Mouse (Mus musculus): ENCODE results near the gene Pcca.

Pcca gene

DNA sequence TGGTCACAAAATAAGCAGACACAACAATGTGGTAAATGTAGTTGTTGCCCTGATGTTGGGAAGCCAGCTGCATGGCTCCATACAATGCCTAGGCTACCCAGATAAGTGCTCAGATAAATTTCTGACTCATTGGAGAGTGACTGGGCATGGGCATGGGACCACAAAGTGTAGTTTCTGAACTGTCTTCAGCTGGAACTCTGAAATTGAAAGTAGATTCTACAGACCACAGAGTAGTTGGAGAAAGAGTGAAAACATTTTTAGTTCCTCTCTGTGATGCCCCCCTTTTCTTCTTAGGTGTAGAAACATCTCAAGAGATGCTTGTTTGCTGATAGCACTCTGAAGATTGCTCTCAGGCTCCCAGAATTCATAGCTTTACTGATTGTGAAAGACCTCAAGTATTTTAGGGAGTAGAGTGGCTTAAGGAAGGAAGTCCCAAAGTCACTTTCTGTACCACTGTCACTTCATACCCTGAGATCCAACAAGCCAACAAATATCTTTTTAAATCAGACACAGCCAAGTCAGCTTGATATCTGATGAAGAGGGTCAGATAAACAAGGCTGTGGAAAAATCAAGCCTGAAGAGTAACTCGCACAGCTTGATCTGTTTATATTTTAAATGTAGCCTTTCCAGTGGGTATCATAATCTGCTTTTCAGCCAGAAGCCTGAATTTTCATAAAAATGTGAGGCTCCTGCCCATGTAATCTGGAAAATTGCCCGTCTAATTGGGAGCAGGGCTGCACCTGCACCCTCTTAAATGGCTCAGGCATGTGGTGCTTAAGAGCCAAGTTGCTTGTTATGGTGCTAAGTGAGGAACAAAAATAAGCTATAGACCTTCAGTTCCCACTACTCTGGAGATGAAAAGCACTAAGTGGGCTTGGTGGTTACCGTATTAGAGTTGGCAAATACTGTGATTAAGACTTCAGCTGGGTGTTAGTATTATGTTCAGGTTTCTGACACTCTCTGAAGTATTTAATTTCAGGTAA lies 214.0 kb downstream of the Pcca start:
- DNase-seq (ENCODE audit: low spot score) = no peak

DNA sequence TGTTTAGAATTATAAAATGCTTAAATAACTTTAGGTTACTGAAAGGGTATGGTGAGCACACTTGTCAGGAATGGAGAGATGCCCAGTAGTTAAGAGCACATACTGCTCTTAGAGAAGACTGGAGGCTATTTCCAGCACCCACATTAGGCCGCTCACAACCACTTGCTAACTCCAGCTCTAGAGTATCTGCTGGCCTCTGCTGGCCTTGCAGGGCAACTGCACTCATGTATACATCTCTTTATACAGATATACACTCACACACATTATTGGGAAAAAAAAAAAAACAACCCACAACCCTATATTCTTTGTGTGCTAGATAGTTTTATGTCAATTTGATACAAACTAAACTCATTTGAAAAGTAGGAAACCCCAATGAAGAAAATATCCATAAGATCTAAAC lies 217.4 kb downstream of the Pcca start:
- no peak for DNase-seq (ENCODE audit: low spot score)

DNA sequence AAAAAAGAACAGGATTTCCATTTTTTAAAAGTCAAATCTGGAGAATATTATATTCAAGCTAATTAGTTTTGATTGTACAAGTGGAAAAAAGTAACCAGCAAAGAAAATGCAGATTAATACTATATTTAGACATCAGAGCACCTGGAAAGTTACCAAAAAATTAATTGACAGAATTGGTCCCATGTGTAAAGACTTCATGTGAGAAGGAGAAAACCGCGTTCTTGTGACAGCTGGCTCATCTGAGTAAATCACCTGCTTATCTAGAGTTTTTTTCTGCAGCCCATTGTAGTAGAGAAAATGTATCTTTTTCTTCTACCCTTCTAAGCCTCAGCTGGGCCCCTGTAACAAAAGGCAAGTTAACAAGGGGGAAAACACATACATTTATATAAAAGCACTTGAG lies 219.2 kb downstream of the Pcca start:
- DNase-seq (ENCODE audit: low spot score) = no peak

DNA sequence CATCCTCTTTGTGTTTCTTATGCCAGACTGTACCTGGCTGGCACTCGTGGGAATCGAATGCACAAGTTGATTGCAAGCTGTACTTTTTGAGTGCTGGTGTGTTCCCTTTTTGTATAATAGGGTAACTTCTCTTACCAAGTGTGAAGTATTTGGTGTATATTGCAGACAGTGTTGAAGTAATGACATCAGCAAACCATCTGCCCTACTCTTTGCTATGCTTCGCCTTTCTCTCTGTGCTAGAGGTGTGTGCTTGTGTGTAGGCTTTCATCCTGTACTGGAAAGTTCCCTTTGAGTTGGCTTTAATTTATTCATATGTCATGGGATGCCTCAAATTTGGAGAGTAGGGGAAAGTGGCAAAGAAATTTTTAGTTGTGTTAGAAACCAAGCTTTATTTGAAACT lies 220.2 kb downstream of the Pcca start:
- DNase-seq (ENCODE audit: low spot score) = no peak

DNA sequence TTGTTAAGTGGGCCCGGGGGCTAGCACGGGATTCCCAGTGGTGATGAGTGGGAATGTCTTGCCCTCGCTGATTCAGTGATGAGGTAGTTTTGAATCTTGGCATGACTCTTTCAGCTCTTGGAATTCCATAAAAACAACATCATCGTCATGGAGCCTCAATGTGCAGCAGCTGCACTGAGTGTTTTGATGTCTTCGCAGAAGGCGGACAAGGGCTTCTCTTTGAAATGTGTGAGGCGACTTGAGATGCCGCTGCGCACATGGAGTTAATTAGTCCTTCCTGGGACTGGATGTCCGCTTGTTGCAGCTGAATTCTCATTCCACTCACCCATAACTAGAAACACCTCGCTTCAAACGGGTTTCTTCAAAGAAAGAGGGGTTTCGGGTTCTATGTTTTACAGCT lies 221.4 kb downstream of the Pcca start:
- DNase-seq (ENCODE audit: low spot score) = no peak

DNA sequence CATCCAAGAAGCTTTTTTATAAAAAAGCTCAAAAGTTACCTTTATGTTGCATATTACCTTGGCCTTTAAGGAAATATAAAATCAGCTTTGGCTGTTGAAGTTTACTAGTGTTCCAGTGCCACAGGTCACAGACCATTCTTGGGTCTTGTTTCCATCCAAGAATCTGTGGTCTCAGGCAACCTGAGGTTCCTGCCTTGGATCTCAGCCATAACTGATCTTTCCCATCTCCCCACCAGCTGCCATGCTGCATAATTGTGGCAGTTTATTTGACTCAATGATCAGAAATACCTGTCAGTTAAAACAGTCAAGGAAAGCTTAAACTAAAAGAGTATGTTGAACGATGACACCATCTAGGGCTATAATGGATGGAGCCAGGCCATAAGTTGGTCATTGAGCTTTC lies 222.5 kb downstream of the Pcca start:
- DNase-seq (ENCODE audit: low spot score) = no peak

DNA sequence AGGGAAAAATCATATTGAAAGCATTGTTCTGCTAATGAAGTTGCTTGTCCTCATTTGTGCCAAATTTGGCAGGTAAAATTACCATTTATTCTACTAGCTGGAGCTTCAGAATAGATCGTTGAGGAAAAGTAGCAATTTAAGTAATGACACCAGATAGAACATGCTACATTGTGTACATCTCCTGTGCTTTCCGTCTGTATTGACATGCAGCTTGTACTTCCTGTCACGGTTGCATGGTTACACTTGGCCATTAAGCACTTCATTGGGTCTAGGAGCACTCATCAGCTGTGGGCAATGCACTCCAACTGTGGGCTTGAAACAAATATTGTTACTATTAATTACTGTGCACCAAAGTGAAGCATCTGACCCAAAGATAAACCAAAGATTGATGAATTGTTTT lies 225.8 kb downstream of the Pcca start:
- DNase-seq (ENCODE audit: low spot score) = no peak

DNA sequence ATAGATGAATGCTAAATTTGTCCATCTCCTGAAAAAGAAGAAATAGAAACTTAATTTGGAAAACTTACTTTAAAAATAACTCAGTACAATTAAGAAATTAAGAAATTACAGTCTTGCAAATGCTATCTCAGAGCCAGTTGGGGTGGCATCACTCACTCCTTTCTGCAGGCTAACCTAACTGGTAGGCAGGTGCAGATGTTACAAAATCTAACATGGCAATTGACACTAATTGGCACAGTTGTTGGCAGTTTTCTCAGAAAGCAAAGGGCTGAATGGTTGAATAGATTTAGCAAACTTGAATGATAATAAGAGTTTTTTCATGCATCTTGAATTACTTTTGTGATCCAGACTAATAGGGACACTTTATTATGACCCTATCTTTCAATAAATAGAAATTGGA lies 226.7 kb downstream of the Pcca start:
- no peak for DNase-seq (ENCODE audit: low spot score)

DNA sequence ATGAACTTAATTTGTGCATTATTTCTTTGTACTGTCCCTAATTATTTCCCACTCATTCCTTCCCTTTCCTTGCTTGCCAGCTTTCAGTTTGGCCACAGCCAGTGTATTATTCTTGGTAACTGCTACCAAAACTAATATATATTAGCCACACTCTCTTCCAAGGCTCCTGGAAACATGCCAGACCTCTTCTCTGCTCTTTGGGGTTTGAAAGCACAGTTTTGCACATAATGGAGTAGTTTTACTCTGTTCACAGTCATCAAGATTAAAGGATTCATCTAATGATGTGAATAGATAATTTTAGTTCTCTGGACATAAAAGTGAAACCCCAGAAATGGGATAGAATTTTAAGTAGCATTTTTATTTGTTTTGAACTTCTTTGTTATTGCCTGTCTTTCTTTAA lies 228.5 kb downstream of the Pcca start:
- no peak for DNase-seq (ENCODE audit: low spot score)

DNA sequence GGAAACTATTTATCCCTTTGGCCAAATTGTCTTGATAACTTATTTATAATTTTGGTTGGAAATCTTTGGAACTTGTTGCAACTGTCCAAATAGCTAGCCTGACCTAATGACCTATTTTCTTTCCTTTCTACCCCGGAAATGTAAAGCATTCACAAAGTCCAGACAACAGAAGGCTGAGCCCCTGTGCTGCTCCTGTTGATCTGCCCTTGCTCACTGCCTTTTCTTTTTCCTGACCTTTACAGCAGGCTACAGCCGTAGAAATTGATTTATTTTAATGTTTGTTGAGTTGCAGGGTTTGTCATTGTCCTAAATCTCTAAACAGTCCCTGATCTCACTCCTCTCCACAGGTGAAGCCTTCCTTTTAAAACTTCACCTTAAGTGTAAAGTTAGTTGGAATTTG lies 231.8 kb downstream of the Pcca start:
- DNase-seq (ENCODE audit: low spot score) = no peak

DNA sequence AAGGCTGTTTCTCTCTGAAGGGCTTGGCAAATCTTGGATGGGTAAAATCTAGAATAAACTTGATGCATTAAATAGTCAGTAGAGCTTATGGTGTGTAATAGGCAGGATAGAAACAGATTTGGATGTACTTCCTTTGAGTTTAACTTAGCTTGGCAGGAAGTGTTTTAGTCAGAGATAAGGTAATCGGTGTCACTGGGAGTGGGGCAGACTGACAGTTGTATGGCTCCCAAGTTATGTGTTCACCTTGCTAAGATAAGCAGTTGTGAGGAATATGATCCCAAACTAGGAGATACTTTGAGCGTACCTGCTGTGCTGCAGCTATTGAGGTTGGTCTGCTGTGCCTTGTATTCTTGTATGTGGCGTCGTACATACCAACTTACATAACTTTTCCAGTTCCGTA lies 232.3 kb downstream of the Pcca start:
- DNase-seq (ENCODE audit: low spot score) = no peak

DNA sequence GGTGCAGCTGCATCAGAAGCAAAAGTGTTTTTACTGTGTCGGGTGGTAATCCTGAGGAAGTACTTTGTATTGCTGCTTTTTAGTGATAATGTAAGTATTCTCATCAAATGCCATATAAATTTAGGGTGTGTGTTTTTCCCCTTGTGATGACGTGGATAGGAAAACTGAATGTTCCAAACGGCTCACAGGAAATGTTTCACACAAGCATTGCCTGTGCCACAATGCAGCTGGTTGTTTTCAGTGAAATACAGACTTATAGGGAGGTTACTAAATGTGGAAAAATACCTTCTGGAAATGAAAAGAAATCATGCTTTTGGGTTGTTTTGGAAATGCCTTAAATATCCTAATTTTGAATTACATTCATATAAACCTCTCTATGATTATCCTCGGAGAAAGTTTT lies 250.6 kb downstream of the Pcca start:
- DNase-seq (ENCODE audit: low spot score) = no peak

DNA sequence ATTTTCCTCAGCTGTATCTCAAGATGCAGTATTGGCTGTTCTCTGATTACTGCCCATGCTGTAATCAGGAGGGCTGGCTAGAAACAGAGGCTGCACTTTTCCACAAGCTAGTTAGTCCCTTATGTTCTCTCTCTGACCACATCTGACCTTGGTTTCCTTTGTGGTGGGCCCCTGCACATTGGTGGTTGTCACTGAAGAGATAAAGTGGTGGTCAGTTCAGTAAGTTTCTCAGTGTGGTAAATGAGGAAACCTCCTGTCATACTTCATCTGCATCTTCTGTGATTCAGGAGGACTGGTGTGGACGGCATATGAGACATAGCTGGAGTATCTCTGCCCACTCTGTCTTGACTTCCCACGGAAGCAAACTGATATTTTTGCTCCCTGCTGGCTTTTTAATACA lies 254.1 kb downstream of the Pcca start:
- no peak for DNase-seq (ENCODE audit: low spot score)

DNA sequence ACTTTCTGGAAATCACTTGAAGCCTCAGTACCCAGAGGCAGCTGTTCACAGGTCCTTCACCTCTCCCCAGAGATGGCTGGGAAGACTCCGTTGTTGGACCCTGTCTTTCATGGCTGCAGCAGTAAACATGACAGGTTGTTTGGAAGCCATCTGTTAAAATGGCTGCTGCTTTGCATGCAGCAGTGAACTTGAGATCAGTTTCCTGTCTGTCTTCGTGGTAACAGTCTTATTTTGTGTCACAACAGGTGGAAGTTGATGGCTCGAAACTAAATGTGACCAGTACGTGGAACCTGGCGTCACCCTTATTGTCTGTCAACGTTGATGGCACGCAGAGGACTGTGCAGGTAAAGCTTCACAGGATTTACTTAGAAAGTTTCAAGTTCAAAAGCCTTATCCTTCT lies 256.0 kb downstream of the Pcca start:
- DNase-seq (ENCODE audit: low spot score) = no peak

DNA sequence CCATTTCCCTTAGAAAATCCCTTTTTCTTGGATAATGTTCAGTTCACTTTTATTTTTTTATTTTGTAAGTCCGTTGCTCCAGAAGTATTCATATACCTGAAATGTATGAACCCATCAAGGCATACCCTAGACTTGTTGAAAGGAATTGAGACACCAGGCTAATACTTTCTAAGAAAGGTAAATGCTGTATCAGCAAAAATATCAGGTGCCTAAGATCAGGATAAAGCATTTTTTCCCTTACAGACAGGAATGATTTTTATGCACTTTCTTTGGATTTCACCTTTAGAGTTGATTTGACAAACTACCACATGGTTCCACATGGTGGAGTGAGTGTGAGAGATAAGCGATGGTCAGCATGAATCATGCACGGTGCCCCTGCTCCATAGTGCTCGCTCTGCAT lies 259.2 kb downstream of the Pcca start:
- DNase-seq (ENCODE audit: low spot score) = no peak

DNA sequence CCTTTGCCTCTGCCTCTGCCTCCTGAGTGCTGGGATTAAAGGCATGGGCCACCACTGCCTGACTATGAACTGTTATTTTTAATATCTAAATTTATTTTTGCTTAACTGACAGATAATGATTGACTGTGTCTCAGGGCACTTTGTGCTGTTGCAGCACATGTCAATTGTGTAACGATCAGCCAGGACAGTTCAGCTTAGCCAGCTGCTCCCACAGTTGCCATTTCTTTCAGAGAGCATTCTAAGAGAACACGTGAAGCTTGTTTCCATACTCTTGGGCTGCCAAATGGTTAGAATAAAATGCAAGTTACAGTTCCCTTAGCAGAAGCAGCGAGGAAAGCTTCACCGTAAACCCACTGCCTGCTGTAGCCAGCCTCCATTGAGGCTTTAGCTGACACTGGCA lies 266.2 kb downstream of the Pcca start:
- no peak for DNase-seq (ENCODE audit: low spot score)

DNA sequence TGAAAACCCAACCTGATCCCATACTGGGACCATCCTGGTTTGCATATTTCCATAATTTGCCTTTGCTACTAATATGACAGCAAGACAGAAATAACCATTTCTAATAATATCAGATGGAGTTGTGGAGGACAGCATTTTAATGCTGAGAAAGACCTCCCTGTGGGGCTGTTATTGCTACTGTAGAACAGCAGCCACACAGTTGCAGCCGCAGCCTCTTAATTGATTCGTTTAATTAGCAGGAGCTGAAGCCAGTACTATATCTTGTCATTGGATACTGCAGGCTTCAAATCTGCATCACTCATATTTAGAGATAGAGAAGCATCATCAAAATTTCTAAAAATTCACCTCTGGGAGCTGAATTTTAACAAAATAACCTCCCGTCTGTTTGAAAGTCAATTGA lies 286.9 kb downstream of the Pcca start:
- DNase-seq (ENCODE audit: low spot score) = no peak

DNA sequence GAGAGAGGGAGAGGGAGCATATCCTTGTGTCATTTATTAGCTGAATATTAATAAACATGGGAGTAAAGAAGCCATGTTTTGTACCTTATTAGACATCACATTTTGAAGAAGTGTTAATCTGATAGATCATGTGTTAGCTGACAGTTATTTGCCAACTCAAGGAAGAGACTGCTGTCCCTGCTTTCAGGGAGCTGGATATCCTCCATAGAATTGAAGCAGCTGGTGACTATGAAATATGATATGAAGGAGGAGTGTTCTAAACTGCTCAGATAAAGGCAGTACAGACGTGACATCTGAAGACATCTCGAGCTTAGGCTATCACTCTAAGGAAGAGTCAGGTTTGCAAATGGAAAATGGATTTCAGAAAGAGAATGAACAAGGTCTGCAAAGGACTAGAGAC lies 289.7 kb downstream of the Pcca start:
- DNase-seq (ENCODE audit: low spot score) = no peak

DNA sequence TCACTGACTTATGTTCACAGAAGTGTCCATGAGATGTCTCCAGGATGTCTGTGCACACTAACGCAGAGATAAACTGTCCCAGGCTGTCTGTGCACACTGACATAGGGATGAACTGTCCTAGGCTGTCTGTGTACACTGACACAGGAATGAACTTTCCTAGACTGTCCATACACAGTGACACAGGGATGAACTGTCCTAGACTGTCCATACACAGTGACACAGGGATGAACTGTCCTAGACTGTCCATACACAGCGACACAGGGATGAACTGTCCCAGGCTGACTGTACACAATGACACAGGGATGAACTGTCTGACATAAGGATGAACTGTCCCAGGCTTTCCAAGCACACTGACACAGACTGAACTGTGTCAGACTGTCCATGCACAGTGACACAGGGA lies 291.3 kb downstream of the Pcca start:
- no peak for DNase-seq (ENCODE audit: low spot score)

DNA sequence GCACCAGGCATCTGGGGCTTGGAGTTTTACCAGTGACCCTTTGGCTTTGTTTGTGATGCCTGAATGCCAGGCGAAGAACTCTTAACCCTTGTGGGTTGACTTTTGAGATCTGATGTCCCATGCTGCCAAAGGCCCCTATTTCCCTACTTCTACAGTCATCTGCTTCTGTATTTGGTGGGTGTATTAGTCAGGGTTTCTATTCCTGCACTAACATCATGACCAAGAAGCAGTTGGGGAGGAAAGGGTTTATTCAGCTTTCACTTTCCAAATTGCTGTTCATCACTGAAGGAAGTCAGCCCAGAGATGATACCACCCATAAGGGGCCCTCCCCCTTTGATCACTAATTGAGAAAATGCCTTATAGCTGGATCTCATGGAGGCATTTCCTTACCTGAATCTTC lies 296.3 kb downstream of the Pcca start:
- no peak for DNase-seq (ENCODE audit: low spot score)

DNA sequence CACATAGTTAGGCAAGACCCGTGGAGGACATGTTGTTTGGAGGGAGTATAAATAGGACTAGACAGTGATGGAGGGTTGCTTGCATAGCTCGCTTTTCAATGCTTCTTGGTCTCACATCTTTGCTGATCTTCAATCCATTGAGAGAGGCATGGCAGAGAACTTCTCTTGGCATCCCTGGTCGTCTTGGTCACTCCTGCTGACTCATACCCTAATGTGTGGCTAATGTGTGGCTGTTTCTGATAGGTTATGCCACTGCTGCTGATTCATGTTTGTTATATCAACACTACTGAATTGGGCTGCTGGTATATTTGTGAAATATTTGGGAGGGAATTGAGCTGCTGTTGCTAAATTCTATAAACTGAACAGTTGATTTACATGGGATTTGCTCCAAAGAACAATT lies 299.5 kb downstream of the Pcca start:
- no peak for DNase-seq (ENCODE audit: low spot score)

DNA sequence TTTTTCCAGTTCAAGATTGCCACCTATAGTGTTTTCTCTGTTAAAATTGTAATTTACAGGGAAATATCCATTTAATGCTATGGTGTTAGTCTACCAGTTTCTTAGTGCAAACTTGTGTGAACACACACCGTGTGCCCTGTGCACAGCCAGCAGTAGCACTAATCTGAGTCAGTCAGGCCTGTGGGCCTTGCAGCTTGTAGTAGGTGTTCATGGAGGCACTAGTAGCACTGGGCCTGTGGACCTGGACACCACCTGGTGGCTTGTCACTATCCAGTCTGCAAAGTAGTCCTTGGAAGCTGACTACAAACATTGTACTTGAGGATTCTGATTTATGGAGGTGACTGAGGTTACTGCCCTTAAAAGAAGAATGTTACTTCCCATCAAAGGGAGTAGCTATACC lies 300.6 kb downstream of the Pcca start:
- DNase-seq (ENCODE audit: low spot score) = no peak

DNA sequence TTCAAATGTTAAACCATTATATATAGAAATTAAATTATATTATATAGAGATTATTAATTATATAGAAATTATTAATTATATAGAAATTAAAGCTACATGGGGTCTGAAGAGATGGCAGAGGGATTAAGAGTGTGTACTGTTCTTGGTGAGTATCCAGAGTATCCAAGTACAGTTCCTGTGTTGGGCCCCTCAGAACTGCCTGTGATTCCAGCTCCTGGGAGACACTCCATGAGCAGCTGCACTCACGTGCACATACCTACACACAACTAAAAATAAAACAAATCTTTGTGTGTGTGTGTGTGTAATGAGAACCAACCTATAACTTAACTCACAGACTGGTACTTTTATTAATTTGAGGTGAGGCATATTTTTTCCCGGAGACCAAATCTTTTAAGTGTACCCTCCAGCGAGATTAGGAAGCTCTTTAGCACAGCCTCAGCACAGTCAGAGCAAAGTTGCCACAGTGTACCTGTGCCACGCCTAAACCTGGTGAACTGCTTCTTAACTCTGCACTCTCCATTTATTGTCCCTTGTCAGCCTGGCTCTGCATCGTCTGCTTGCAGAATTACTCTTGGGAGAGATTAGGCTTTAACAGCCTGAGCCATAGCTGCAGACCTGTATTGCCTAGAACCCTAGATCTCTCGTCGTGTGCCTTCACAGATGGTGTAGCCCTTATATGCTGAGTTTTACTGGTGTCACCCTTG lies 301.5 kb downstream of the Pcca start:
- no peak for DNase-seq (ENCODE audit: low spot score)

DNA sequence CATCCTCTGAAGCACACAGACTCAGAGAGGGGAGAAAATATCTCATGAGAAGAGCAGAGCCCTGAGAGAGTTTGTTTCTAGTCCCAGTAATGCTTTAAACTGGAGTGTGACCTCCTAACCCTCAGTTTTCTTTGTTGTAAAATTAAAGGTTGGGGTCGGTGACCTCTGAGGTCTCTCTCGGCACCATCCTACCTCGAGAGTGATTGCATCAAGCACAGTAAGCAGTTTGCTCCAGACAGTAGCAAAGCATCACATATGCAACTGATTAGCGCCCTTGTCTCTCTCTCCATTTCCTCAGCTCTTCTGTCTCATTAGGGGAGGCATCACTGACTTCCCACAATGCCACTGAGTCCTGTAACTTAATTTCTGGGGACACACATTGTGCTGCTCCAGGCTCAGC lies 302.1 kb downstream of the Pcca start:
- no peak for DNase-seq (ENCODE audit: low spot score)

All from lung, postnatal 25 days (tissue).